Mouse (Mus musculus) R1 (cell line): ENCODE results near the gene Klhl35.
A peak's percentile ranks its signal among the peaks of the same experiment; 100 is the strongest.

Source experiments
- DNase-seq: peaks from one replicate; pipeline ENCODE4 v3.0.0-alpha.2; 2018; ENCODE audit warnings: low read depth, low spot score

Gene Klhl35

GRCm38 (mm10) chr7:99450703-99451102, 15.1 kb upstream of the Klhl35 start:
- DNase-seq, result peak; percentile 69

GRCm38 (mm10) chr7:99452859-99453258, 12.9 kb upstream of the Klhl35 start:
- no peak for DNase-seq

DNA sequence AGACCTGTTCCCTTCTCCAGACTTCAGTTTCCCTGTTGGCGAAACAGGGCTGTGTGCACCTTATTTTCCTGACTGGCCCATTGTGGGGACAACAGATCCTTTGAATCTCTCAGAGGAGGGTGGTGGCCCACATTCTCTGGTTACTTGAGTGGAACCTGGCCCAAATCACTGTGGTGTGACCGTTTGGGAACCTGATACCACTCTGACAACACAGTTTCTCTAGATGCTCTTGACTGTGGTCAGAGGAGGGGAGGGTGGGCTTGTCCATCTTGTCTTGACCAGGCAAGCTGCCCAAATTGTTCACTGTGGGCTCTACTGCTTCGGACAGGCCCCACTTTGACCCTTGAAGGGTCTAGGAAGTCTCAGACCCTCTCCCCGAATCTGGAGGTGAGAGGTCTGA, 11.8 kb upstream of the Klhl35 start:
- no peak for DNase-seq

GRCm38 (mm10) chr7:99458849-99459248, 7.0 kb upstream of the Klhl35 start:
- DNase-seq, result no peak

DNA sequence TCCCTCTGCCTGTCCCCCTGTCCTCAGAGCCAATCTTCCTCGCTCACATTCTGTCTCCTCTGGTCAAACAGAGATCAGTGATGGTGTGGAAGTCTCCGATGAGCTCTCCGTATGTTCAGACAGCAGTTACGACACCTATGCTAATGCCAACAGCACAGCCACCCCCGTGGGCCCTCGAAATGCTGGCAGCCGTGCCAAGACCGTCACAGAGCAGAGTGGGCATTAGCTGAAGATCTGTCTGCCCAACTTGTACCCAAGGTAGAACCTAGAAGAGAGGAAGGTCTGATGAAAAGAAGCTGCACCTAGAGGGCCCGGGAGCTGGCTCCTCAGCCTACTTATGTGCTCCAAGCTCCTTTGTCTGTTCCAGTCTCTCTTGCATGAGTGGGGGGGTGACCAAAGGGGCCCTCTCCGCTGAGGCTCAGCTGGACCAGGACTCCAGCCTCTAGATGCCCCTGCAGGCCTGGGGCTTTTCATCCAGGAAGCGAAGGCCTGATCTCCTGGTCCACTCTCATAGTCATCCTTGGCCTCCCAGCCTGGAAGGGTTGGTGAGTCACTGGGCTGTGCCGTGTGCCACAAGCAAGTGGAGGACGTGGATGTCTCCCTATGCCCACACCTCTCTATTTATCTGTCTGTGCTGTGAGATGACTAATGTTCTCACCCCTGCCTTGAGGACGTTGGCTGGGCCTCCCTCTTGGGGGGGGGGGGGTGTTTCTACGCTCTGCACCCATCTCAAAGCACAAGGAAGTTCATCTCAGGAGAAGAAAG, 5.7 kb upstream of the Klhl35 start:
- no peak for DNase-seq

- DNase-seq, result peak; percentile 70
Measured at GRCm38 (mm10) chr7:99463120-99463519, 2.7 kb upstream of the Klhl35 start.

GRCm38 (mm10) chr7:99467916-99468282, 2.1 kb downstream of the Klhl35 start:
- no peak for DNase-seq

GRCm38 (mm10) chr7:99468283-99469132, 2.7 kb downstream of the Klhl35 start:
- DNase-seq, result peak; percentile 66

DNA sequence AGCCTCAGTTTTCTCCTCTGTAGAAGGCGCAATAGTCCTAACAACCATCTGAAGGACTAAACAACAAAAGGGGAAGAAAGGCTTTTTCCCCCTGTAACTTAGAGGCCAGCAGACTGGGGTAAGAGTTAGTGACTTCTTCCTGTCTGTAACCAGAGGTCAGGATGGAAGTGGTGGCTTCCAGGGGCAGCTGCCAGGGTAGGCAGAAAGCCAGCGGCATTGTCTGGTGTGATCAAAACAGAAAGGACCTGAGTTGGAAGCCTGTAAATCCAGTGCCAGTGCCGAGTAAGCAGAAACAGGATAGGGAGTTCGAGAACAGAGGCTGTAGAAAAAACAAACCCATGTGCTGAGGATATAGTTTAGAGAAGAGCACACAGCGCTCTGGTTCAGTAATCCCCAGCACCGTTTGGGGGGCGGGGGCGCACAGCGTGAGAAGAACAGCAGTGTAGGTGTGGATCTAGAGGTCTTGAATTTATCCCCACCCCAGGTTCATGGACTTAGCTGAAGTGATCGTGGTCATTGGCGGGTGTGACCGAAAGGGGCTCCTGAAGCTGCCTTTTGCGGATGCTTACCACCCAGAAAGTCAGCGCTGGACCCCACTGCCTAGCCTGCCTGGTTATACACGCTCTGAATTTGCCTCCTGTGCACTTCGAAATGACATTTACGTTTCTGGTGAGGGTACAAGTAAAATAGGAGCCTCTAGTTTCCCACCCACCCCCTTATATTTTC, 4.0 kb downstream of the Klhl35 start:
- DNase-seq, result no peak

DNA sequence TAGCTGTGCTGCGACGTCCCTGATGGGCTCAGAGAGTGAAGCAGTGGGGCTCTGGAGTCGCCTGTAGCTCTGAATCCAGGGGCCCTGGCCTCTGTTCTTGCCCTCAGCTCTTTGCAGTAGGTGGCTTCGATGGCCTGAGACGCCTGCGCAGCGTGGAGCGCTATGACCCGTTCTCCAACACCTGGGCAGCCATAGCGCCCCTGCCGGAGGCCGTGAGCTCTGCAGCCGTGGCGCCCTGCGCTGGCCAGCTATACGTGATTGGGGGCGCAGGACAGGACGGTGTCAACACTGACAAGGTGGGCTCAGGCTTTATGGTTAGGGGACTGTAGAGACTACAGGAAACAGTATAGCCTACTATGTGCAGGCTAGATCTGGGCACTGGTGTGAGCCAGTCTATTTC, 5.8 kb downstream of the Klhl35 start:
- peak; percentile 68 for DNase-seq

GRCm38 (mm10) chr7:99473638-99474407, 8.0 kb downstream of the Klhl35 start:
- no peak for DNase-seq

DNA sequence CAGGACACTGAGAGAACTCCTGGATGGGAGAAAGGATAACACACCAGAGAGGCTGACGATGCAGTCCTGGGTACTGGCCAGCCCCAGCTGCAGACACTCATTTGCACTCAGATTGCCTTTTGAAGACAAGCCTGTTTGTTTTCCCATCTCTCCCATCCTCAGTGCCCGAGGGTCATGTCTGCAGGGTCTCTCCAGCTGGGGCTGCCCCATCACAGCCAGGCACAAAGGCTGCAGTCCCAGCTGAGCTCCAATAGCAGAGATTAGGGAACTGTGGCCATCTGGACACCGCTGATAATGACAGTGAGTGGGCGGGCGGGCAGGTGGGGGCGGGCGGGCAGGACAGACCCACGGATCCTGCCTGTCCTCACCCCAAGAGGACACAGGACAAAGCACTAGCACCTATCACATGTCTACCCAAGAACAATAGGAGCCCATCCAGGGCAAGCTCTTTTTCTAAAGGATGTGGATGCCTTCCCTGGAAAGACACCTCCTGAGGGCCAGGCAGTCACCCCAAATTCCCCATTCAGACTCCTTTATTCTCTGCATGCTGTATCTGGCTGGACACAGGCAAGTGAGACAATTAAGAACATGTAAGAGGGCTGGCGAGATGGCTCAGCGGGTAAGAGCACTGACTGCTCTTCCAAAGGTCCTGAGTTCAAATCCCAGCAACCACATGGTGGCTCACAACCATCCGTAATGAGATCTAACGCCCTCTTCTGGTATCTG, 9.2 kb downstream of the Klhl35 start:
- no peak for DNase-seq

GRCm38 (mm10) chr7:99475562-99475911, 9.7 kb downstream of the Klhl35 start:
- no peak for DNase-seq

GRCm38 (mm10) chr7:99476558-99477114, 10.8 kb downstream of the Klhl35 start:
- DNase-seq, result peak; percentile 42

DNA sequence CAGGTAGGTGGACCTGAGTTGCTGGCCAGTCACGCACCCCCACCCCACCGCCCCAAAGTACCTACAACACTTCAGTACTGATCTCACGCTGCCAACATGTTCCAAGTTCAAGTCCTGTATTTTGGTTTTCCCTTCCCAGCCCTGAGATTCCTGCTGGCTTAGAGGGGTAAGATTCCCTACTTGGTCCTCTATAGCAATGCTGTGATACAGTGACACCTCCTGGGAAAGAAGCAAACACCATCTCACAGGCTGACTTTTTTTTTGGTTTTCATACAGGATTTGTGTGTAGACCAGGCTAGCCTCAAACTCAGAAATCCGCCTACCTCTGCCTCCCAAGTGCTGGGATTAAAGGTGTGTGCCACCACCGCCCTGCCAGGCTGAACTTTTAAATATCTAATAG, 11.4 kb downstream of the Klhl35 start:
- peak; percentile 53 for DNase-seq

DNA sequence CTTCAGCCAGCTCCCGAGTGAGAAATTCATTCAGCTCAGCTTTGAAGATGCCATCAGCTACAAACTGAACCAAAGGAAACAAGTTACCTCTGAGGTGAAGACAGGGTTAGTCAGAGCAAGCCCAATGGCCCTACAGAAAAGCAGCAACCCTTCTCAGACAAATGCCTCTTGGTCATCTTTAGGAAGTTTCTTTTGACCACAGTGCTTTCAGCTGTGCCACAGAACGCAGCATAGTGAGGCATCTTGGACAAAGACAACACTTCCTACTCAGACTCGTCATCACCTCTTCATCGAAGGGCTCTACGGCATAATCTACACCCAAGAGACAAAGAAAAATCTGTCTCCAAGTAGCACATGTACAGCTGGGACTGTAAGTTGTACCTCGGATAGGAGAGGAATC, 16.8 kb downstream of the Klhl35 start:
- DNase-seq, result no peak

- peak; percentile 99 for DNase-seq
Measured at GRCm38 (mm10) chr7:99483271-99483923, 17.6 kb downstream of the Klhl35 start, which contains the start of gene Rps3. Gene Rps3 (minus strand): TSS chr7:99483738.

- no peak for DNase-seq
Measured at GRCm38 (mm10) chr7:99483924-99484319, 18.1 kb downstream of the Klhl35 start.

DNA sequence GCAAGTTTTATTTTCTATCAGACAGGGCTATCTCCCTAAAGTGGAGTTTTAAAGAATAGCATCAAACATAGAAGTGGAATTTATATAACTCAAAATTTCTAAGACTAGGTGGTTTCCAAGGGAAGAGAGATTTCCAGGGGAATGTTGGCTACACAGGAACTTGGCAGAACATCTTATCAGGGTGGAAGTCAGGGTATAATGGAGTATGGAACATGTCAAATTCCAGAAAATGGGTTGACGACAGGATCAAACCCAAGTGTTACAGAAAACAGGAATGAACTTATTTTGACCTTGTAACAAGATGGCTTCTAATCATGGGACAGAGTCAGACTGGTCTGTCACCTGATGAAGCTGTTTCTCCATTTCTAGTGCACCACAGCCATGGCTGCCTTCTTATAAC, 18.9 kb downstream of the Klhl35 start:
- no peak for DNase-seq

DNA sequence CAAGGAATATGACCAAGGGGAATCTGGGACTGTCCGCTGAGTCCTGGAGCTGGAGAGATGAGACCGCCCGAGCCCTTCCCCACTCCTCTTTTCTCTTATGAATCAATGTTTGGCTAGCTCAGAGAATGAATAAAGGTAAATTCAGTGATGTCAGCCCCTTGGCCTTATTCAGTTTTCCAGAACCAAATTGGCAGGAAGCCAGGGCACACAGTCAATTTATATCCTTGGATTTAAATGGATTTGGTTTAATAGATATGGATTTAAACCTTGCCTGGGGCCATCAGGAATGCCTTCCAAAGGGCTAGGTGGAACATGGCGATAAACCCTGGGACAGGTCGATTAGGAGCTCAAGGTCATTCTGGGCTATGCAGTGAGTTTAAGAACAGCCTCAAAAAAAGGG, 23.9 kb downstream of the Klhl35 start:
- DNase-seq, result no peak
